Mouse (Mus musculus): ENCODE measurements around the gene Nr2f2. TPM values are rescaled to one million over a fixed set of nuclear protein-coding genes. Genes with fewer than 3 reads are reported as not detected.
A peak's percentile ranks its signal among the peaks of the same experiment; 100 is the strongest.

The Nr2f2 gene
- polyA plus RNA-seq, 1 experiment, result 28.9 TPM

DNA sequence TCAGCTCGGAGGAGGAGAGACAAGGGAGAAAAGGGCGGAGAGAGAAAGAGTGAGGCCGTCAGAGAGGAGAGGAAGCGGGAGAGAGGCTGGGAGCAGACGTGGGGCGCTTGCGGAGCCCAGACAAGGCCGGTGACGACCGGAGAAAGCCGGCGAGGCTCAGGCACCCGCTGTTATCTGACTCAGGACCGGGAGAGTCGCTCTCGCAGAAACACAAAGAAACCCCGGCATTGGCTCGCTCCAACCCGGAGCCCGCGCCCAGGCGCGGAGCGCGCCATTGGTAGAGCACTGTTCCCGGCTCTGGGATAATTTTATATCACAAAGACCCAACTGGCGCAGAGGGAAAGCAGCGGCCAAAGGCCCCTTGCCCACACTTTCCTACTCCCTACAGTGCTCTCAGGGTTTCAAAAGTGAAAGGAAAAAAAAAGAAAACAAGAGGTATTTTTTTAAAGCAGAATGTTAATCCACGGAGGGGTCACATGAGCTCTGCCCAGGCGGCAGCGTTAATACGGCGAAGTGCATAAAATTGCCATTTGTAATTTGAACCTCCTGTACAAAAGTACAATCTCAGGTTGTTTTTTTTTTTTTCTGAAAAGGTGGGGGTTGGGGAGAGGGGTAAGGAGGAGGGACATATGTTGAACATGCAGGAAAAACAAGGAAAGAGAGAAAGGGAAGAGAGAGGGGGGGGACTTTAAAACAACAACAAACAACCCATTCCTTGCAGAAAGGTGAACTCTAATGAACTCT is 7.5 kb downstream of the Nr2f2 start:
- H3K4me1 ChIP-seq (ENCODE audit: control insufficient read depth, insufficient read depth, low read length), result no peaks in the 10 kb centered on the region
- H3K27me3 ChIP-seq (ENCODE audit: control insufficient read depth, insufficient read depth, low read length), result peaks cover 11% of the 10 kb centered on the region; the same call in 1 of the 2 replicates
- H3K27ac ChIP-seq (ENCODE audit: insufficient read depth, low read length), result no peak overlapping the region
- 2% methylated on average over 33 of the region's 33 CpGs for WGBS
- peak in 1 of 2 experiments; percentile 43 for DNase-seq
- H3K4me3 ChIP-seq (replicated peaks; ENCODE audit: insufficient read depth, low read depth, low read length), result peak overlapping the region; percentile 47
- TF ChIP-seq POLR2A (IDR thresholded peaks at IDR 0.05; ENCODE audit: borderline replicate concordance, insufficient read depth, low read length) (no peak), CTCF (IDR thresholded peaks at IDR 0.05; ENCODE audit: borderline replicate concordance, insufficient read depth, low read depth, low read length) (no peak)

DNA sequence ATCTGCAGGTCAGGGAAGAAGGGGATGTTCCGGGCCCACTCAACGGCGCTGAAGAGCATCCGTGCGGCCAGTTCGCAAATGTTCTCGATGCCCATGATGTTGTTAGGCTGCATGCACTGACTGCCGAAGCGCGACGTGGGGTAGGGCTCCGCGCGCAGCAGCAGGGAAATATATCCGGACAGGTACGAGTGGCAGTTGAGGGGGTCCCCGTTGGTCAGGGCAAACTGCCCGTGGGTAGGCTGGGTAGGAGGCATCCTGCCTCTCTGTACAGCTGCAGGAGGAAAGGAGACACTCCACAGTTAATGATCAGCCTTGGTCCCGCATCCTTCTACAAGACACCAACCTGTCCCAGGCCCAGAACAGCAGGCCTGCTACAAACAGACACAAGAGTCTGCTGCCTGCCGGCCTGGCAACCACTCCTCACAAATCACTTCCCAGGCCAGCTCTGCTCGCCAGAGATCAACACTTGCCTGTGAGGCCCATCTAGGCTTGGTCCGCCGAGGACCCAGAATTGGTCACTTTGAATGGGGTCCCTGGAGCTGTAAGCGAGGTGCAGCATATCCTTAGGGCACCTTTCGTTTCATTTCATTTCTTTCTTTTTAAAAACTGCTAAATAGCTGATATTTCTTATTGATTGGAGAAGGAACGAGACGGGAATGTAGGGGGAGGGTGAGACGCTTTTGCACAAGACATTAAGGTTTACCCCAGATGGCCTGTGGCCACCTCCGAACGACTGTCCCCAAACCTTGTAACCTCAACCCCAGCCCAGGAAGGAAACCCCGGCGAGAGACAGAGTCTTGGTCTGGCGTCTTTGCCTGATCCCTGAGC is 8.3 kb downstream of the Nr2f2 start:
- peak overlapping the region; percentile 47 for H3K4me3 ChIP-seq (replicated peaks; ENCODE audit: insufficient read depth, low read depth, low read length)
- H3K4me1 ChIP-seq (ENCODE audit: control insufficient read depth, insufficient read depth, low read length), result no peaks in the 10 kb centered on the region
- WGBS, result 29% methylated on average over 33 of the region's 33 CpGs
- no peak for DNase-seq
- H3K27ac ChIP-seq (ENCODE audit: insufficient read depth, low read length), result no peak overlapping the region
- peaks cover 9% of the 10 kb centered on the region; the same call in 1 of the 2 replicates for H3K27me3 ChIP-seq (ENCODE audit: control insufficient read depth, insufficient read depth, low read length)
- TF ChIP-seq POLR2A (IDR thresholded peaks at IDR 0.05; ENCODE audit: borderline replicate concordance, insufficient read depth, low read length), result no peak
- no peak for TF ChIP-seq CTCF (IDR thresholded peaks at IDR 0.05; ENCODE audit: borderline replicate concordance, insufficient read depth, low read depth, low read length)

DNA sequence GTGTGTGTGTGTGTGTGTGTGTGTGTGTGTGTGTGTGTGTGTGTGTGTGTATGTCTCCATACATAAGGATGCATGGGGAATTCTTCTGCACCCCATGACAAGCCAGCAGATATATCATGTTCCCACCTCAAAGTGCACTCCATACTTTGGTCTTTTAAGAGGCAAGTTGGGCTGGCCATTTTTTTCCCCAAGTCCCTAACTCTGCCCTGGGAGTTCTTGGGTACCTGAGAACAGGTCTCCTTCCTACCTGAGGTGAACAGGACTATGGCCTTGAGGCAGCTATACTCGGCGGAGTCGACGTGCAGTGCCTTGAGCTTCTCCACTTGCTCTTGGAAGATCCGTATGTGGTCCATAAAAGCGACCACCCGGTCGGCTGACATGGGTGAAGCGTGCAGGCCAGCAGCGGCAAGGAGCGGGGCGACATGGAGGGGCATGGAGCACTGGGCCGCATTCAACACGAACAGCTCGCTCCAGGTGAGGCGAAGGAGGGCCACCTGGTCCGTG is 9.0 kb downstream of the Nr2f2 start:
- peak overlapping the region; percentile 2 for H3K4me3 ChIP-seq (replicated peaks; ENCODE audit: insufficient read depth, low read depth, low read length)
- 47% methylated on average over 17 of the region's 17 CpGs for WGBS
- no peak for TF ChIP-seq CTCF (IDR thresholded peaks at IDR 0.05; ENCODE audit: borderline replicate concordance, insufficient read depth, low read depth, low read length)
- no peak for TF ChIP-seq POLR2A (IDR thresholded peaks at IDR 0.05; ENCODE audit: borderline replicate concordance, insufficient read depth, low read length)
- no peaks in the 10 kb centered on the region for H3K4me1 ChIP-seq (ENCODE audit: control insufficient read depth, insufficient read depth, low read length)
- peaks cover 7% of the 10 kb centered on the region; the same call in 1 of the 2 replicates for H3K27me3 ChIP-seq (ENCODE audit: control insufficient read depth, insufficient read depth, low read length)
- DNase-seq, result no peak
- H3K27ac ChIP-seq (ENCODE audit: insufficient read depth, low read length), result no peak overlapping the region

DNA sequence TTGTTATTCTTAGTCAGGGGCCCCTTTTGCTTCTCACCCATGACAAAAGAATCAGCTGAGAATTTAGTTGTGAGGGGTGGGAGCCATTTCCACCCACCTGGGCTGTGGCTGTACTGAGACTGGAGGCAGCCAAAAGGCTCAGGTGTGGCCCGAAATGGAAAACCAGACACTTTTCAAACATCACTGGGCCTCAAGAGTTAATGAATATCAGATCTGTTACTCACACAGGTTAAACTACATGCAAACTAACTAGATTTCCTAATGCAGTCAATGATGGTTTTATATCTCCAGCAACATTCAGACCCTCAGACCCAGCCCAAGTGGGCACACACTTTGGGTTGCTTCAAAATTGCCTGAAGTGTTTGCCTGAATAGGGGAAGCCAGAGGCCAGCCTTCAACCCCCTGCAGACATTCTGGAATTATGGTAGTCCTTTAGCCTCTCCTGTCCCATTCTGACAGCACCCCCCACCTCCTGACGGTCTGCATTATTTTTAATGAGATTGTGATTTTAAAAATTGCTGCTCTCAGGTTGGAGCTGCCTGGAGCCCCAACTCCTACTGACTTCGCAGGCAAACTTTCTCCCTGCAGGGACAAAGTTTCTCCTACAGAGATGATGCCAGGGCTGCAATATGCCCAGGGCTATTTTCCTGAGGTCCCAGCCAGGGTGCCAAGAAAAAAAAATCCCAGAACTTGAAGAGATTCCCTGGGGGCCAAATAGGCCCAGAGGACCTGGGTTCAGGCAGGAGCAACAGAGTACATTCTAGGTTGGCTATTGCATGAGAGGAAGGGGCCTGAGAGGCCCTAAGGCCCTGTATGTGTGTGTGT is 9.6 kb downstream of the Nr2f2 start:
- 80% methylated on average over 3 of the region's 3 CpGs for WGBS
- H3K27me3 ChIP-seq (ENCODE audit: control insufficient read depth, insufficient read depth, low read length), result peaks cover 7% of the 10 kb centered on the region; the same call in 1 of the 2 replicates
- TF ChIP-seq CTCF (IDR thresholded peaks at IDR 0.05; ENCODE audit: borderline replicate concordance, insufficient read depth, low read depth, low read length) (no peak), POLR2A (IDR thresholded peaks at IDR 0.05; ENCODE audit: borderline replicate concordance, insufficient read depth, low read length) (no peak)
- DNase-seq, result no peak
- no peaks in the 10 kb centered on the region for H3K4me1 ChIP-seq (ENCODE audit: control insufficient read depth, insufficient read depth, low read length)
- H3K4me3 ChIP-seq (replicated peaks; ENCODE audit: insufficient read depth, low read depth, low read length), result no peak overlapping the region
- H3K27ac ChIP-seq (ENCODE audit: insufficient read depth, low read length), result no peak overlapping the region

DNA sequence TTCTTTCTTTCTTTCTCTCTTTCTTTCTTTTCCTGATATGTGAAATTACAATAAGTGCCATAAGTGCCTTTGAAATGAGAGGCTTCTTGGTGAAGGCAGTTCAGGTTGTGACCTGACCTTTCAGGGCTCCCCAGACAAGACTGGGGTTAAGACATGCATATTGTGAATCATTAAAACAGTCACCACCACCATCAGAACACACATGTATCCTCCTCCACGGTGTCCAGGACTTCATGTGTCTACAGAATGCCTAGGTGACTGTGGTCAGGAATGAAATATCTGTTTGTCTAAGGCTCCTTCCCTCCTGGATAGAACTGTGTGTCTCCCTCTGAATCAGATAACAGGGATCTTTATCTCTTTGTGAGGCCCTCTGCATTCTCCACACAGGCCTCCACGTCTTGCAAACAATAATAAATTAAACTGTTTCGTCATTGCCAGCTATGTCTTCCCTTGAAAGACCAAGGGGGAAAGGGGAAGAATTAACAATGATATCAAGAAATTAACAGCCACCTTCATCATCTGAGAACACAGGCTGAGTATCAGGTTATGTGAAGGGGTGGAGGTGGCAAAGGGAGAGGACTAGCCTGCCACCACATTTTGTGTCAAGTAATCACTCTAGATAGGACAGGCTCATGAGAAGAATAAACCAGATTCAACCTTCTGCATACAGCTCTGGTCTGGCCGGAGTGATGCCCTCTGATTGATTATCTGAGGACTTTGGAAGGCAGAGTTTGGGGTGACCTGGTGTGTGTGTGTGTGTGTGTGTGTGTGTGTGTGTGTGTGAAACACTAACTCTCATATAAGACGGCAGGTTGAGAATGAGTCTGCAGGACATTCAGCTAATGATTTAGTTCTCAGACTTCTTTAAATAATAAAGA is 10.6 kb downstream of the Nr2f2 start:
- 66% methylated on average over 5 of the region's 5 CpGs for WGBS
- Histone ChIP-seq H3K4me1 (ENCODE audit: control insufficient read depth, insufficient read depth, low read length) (no peaks in the 10 kb centered on the region), H3K27ac (ENCODE audit: insufficient read depth, low read length) (no peak overlapping the region), H3K27me3 (ENCODE audit: control insufficient read depth, insufficient read depth, low read length) (peaks cover 8% of the 10 kb centered on the region; the same call in 1 of the 2 replicates), H3K4me3 (replicated peaks; ENCODE audit: insufficient read depth, low read depth, low read length) (no peak overlapping the region)
- DNase-seq, result no peak
- TF ChIP-seq POLR2A (IDR thresholded peaks at IDR 0.05; ENCODE audit: borderline replicate concordance, insufficient read depth, low read length), result no peak

DNA sequence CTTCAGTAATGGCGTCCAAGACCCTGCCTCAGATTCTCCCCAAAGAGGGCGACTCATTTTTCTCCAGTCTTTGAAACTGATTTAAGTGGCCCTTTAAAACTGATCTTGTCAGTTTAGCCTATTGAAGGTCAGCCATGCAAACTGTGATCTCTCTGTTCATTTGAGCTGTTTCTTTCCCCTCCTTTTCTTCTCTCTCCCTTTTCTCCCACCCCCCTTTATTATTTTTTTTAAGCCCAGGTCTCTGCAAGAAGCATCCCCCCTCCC is 11.2 kb downstream of the Nr2f2 start:
- no peak overlapping the region for H3K27ac ChIP-seq (ENCODE audit: insufficient read depth, low read length)
- TF ChIP-seq CTCF (IDR thresholded peaks at IDR 0.05; ENCODE audit: borderline replicate concordance, insufficient read depth, low read depth, low read length) (no peak), POLR2A (IDR thresholded peaks at IDR 0.05; ENCODE audit: borderline replicate concordance, insufficient read depth, low read length) (no peak)
- H3K4me3 ChIP-seq (replicated peaks; ENCODE audit: insufficient read depth, low read depth, low read length), result no peak overlapping the region
- peaks cover 8% of the 10 kb centered on the region; the same call in 1 of the 2 replicates for H3K27me3 ChIP-seq (ENCODE audit: control insufficient read depth, insufficient read depth, low read length)
- WGBS, result 56% methylated on average over 2 of the region's 2 CpGs
- no peaks in the 10 kb centered on the region for H3K4me1 ChIP-seq (ENCODE audit: control insufficient read depth, insufficient read depth, low read length)
- DNase-seq, result no peak
